Mouse (Mus musculus): Measurements from ENCODE around the gene Gm28053. TPM values are rescaled to one million over a fixed set of nuclear protein-coding genes. Genes with fewer than 3 reads are reported as not detected.

Gene Gm28053
- polyA plus RNA-seq, 1 experiment from 2014 or later = 2.2 TPM

DNA sequence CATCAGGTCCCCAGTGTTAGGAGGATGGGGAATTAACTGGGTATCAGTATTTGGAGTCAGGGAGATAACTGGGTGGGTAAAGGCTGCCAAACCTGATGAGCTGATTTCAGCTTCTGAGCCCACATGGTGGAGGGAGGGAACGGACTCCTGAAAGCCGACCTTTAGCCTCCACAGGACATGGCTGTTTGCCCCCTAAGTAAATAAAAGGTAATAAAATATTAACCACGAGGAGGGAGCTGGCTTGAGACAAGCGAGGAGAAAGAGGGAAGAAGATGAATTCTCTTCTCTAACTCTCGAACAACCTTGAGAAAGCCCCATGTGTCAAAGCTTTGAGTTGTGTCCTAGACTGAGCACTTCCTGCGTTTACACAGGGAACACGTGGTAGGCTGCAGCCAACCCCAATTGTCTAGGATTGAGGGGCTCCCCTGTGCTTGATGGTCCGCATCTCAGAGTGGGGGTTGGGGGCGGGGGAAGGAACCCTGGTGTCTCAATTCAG is 23.4 kb downstream of the Gm28053 start:
- Histone ChIP-seq H3K9me3 (ENCODE audit: control insufficient read depth, low read length) (no peaks in the 10 kb centered on the region), H3K4me3 (ENCODE audit: low read depth, low read length) (no peak overlapping the region), H3K36me3 (ENCODE audit: control insufficient read depth, insufficient read depth, low read length) (no peaks in the 10 kb centered on the region), H3K27me3 (replicated peaks; ENCODE audit: control insufficient read depth, insufficient read depth, low read length) (no peaks in the 10 kb centered on the region), H3K9ac (ENCODE audit: low read depth, low read length) (0 out of 2 replicates have a peak overlapping the region, but pooled peaks have one; percentile 2), H3K4me1 (replicated peaks; ENCODE audit: control insufficient read depth, insufficient read depth, low read length) (peaks cover 12% of the 10 kb centered on the region; the same call in 1 of the 2 replicates), H3K4me2 (peak overlapping the region; percentile 65), H3K27ac (ENCODE audit: low read depth, low read length) (peak overlapping the region; percentile 44; the same call in 1 of the 2 replicates)
- DNase-seq (ENCODE audit: low spot score) (no peak), ATAC-seq (replicated peaks; ENCODE audit: low FRiP score) (no peak; the same call in 1 of the 2 replicates)
- 27% methylated on average over 9 of the region's 9 CpGs for WGBS

DNA sequence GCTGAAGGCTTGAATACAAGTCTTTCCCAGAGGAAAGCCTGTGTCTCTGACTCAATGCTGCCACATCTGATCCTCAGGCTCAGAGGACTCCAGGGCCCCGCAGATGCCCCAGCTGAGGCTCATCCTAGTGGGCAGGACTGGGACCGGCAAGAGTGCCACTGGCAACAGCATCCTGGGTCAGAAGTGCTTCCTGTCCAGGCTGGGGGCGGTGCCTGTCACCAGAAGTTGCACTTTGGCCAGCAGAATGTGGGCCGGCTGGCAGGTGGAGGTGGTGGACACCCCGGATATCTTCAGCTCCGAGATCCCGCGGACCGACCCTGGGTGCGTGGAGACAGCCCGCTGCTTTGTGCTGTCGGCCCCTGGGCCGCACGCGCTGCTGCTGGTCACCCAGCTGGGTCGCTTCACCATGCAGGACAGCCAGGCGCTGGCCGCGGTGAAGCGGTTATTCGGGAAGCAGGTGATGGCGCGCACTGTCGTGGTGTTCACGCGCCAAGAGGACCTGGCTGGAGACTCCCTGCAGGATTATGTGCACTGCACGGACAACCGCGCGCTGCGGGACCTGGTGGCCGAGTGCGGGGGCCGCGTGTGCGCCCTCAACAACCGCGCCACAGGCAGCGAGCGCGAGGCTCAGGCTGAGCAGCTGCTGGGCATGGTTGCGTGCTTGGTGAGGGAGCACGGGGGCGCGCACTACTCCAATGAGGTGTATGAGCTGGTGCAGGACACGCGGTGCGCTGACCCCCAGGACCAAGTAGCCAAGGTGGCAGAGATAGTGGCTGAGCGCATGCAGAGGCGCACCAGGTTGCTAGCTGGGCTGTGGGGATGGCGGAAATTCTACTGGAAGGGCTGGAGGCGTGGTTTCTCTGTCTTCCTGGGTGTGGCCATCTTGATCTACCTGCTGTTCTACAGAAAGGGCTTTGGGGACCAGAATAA is 24.3 kb downstream of the Gm28053 start:
- Histone ChIP-seq H3K4me3 (ENCODE audit: low read depth, low read length) (peak overlapping the region; percentile 43), H3K4me1 (replicated peaks; ENCODE audit: control insufficient read depth, insufficient read depth, low read length) (peaks cover 17% of the 10 kb centered on the region), H3K9me3 (ENCODE audit: control insufficient read depth, low read length) (no peaks in the 10 kb centered on the region), H3K4me2 (peak overlapping the region; percentile 65), H3K27ac (ENCODE audit: low read depth, low read length) (peak overlapping the region; percentile 44; the same call in 1 of the 2 replicates), H3K36me3 (ENCODE audit: control insufficient read depth, insufficient read depth, low read length) (no peaks in the 10 kb centered on the region), H3K27me3 (replicated peaks; ENCODE audit: control insufficient read depth, insufficient read depth, low read length) (no peaks in the 10 kb centered on the region), H3K9ac (ENCODE audit: low read depth, low read length) (peak overlapping the region; percentile 50)
- ATAC-seq (replicated peaks; ENCODE audit: low FRiP score) = peak; percentile 48; the same call in 1 of the 2 replicates
- peak; percentile 43 for DNase-seq (ENCODE audit: low spot score)
- WGBS = 25% methylated on average over 52 of the region's 52 CpGs

DNA sequence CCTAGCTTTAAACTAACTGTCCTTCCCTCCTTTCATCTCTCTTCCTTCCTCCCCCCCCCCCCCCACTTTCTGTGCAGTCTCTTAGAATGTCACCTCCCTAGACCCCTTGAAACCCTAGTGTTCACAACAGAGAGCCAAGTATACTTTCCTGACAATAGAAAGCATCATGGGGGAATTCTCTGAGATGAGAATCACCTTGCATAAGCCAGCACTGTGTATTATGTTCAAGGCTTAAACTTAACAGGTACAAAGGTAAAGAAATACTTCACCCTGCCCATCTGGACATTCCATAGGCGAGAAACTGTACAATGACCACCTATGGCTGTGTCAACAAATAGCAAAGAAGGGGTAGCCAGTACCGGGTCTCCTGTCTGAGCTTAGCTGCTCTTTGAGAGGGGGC is 27.1 kb downstream of the Gm28053 start:
- no peak for ATAC-seq (replicated peaks; ENCODE audit: low FRiP score)
- Histone ChIP-seq H3K9ac (ENCODE audit: low read depth, low read length) (no peak overlapping the region), H3K27me3 (replicated peaks; ENCODE audit: control insufficient read depth, insufficient read depth, low read length) (no peaks in the 10 kb centered on the region), H3K4me3 (ENCODE audit: low read depth, low read length) (no peak overlapping the region), H3K36me3 (ENCODE audit: control insufficient read depth, insufficient read depth, low read length) (no peaks in the 10 kb centered on the region), H3K27ac (ENCODE audit: low read depth, low read length) (0 out of 2 replicates have a peak overlapping the region, but pooled peaks have one; percentile 19), H3K4me1 (replicated peaks; ENCODE audit: control insufficient read depth, insufficient read depth, low read length) (peaks cover 16% of the 10 kb centered on the region), H3K4me2 (peak overlapping the region; percentile 47), H3K9me3 (ENCODE audit: control insufficient read depth, low read length) (no peaks in the 10 kb centered on the region)
- 60% methylated on average over 2 of the region's 2 CpGs for WGBS
- no peak for DNase-seq (ENCODE audit: low spot score)

DNA sequence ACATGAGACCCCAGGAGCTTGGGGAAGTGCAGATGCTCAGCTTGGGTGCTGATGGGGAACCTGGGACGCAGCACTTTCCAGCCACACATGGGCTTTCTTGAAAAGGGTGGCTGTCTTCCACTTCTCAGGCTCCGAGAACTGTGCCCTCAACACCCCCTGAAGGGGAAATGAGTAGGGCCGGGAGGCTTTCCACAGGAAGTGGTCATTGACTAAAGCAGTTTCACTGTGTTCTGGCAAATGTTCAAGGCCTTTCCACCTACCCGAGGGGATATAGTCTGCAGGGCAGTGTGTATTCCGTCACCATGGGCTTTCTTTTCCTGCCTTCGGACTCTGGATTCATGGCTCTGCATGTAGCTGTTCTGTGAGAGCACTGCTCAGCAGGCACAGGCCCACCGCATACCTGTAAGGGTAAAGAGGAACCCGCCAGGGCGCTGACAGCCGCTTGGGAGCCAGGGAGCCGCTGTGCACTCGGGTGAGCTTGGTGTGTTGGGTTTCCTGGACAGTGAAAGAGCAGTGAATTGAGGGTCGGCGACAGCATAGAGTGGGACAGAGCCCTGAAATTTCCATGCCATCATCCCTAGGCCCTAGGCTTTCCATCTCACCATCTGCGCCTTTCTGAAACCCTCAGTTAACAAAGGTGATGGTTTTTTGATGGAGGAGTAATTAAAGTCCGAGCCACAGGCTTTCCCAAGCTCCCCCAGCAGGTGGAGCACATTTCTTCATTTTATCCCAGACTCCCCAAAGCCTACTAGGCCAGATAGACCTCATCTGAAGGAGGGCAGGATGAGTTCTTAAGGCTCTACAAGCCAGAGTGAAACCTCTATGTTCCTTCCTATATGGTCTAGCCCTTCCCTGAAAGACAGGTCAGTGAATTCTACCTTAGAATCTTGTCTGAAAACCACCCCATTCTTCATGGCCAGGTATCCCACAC is 27.8 kb downstream of the Gm28053 start, which contains the start of gene Gimap5:
Gene Gimap5 (plus strand): TSS at position 239 of the 931 bp plus-strand sequence.
- ATAC-seq (replicated peaks; ENCODE audit: low FRiP score) (no peak), DNase-seq (ENCODE audit: low spot score) (peak; percentile 47)
- 0 out of 2 replicates have a peak within 1 kb of the TSS, but pooled peaks have one; percentile 12 for H3K4me3 ChIP-seq (ENCODE audit: low read depth, low read length)
- peaks cover 13% of the 10 kb centered on the region for H3K4me1 ChIP-seq (replicated peaks; ENCODE audit: control insufficient read depth, insufficient read depth, low read length)
- no peaks in the 10 kb centered on the region for H3K27me3 ChIP-seq (replicated peaks; ENCODE audit: control insufficient read depth, insufficient read depth, low read length)
- H3K9ac ChIP-seq (ENCODE audit: low read depth, low read length) = no peak within 1 kb of the TSS
- H3K4me2 ChIP-seq = peak within 1 kb of the TSS; percentile 47
- H3K9me3 ChIP-seq (ENCODE audit: control insufficient read depth, low read length) = no peaks in the 10 kb centered on the region
- H3K36me3 ChIP-seq (ENCODE audit: control insufficient read depth, insufficient read depth, low read length) = no peaks in the 10 kb centered on the region
- 27% methylated on average over 16 of the region's 16 CpGs for WGBS
- peak within 1 kb of the TSS; percentile 19 for H3K27ac ChIP-seq (ENCODE audit: low read depth, low read length)

DNA sequence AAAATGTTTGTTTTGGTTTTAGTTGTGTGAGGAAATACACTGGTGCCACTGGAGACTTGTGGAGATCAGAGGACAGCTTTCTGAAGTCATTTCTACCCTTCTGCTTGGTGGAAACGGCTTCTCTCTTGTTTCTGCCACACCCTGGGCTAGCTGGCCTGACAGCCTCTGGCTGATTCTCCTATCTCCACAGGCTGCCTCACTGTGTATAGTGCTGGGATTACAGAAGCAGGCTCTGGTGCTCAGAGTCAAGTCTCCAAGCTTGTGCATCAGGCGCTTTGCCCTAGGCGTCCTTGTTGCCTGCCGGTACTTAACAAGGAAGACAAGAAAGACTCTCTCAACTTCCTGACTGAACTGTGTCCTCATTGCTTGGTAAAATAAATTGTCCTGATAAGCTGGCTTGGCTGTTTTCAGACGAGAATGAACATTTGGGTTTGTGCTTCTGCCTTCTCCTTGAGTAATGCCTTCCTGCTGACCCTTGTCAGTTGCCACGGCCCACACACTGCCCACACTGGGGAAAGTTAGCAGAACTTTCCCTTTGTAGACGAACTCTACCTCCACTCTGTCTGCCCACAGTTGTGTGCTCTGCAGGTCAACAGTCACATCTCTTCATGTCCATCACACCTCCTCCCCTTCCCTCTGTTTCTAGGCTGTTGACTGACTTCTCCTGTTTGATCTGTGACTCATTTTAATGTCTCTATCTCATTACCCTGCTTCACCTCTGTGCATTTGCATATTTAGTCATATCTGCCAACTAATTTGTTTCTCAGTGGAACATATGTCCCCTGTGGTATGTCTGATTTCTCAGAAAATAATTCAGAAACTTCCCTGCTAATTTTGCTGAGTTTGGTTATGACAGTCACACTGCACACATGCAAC is 28.9 kb downstream of the Gm28053 start:
- H3K9ac ChIP-seq (ENCODE audit: low read depth, low read length) = no peak overlapping the region
- H3K27me3 ChIP-seq (replicated peaks; ENCODE audit: control insufficient read depth, insufficient read depth, low read length) = no peaks in the 10 kb centered on the region
- H3K4me2 ChIP-seq = 0 out of 2 replicates have a peak overlapping the region, but pooled peaks have one; percentile 20
- no peaks in the 10 kb centered on the region for H3K9me3 ChIP-seq (ENCODE audit: control insufficient read depth, low read length)
- ATAC-seq (replicated peaks; ENCODE audit: low FRiP score) (no peak; the same call in 1 of the 2 replicates), DNase-seq (ENCODE audit: low spot score) (no peak)
- no peaks in the 10 kb centered on the region for H3K36me3 ChIP-seq (ENCODE audit: control insufficient read depth, insufficient read depth, low read length)
- peaks cover 11% of the 10 kb centered on the region for H3K4me1 ChIP-seq (replicated peaks; ENCODE audit: control insufficient read depth, insufficient read depth, low read length)
- WGBS = 33% methylated on average over 7 of the region's 7 CpGs
- no peak overlapping the region for H3K27ac ChIP-seq (ENCODE audit: low read depth, low read length)
- no peak overlapping the region for H3K4me3 ChIP-seq (ENCODE audit: low read depth, low read length)

DNA sequence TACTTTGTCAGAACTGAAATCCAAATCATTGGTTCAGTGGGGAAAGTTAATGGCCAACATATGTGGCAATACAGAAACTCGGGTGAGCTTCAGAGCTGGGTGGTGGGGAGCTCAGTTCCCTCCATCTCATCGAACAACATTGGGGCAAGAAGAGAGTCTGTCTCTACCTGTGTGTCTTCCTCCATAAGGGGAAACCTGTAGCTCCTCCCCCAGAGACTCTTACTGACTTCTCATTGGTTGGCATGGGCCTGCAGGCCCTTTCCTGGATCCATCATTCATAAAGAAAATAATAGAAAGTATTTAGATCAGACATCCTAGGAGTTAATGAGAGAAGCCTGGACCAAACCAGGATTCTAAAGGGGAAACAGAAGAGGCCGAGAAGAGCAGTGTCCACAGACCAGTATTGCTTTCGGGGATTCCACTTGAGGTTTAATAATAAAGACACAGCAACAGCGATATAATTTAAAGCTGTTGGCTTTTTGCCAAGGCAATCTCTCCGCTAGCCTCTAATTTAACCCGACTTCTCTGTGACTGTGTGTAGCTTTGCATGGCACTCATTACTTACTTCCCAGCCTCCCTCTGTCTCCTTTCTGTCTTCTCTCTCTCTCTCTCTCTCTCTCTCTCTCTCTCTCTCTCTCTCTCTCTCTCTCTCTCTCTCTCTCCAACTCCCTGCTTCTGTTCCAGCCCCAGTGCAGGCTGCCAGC is 45.3 kb downstream of the Gm28053 start:
- WGBS = 83% methylated on average over 7 of the region's 7 CpGs
- no peak for DNase-seq (ENCODE audit: low spot score)

DNA sequence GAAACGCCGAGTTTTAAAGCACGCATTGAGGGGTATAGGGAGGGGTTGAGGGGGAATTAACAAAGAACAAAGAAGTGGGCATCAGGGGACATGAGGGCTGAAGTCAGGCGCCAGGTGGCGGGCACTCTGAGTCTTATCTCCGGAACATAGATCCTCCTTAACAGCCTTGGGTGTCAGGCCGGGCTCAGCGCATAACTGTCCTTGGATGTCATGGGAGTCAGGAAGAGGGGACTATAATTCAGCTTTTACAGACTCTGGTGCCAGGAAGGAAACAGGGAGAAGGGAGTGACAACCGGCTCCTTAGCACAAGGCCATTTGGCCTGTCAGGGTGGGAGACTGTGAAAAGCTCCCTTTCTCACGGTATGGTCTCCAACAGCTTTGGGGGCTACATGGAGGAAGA is 46.1 kb downstream of the Gm28053 start:
- Histone ChIP-seq H3K36me3 (ENCODE audit: control insufficient read depth, insufficient read depth, low read length) (no peaks in the 10 kb centered on the region), H3K27ac (ENCODE audit: low read depth, low read length) (no peak overlapping the region), H3K27me3 (replicated peaks; ENCODE audit: control insufficient read depth, insufficient read depth, low read length) (no peaks in the 10 kb centered on the region), H3K4me1 (replicated peaks; ENCODE audit: control insufficient read depth, insufficient read depth, low read length) (no peaks in the 10 kb centered on the region), H3K9ac (ENCODE audit: low read depth, low read length) (no peak overlapping the region), H3K4me3 (ENCODE audit: low read depth, low read length) (no peak overlapping the region), H3K9me3 (ENCODE audit: control insufficient read depth, low read length) (no peaks in the 10 kb centered on the region), H3K4me2 (no peak overlapping the region)
- DNase-seq (ENCODE audit: low spot score) (no peak), ATAC-seq (replicated peaks; ENCODE audit: low FRiP score) (no peak)
- WGBS = 93% methylated on average over 10 of the region's 10 CpGs

More for the DNA sequence above, 45.3 kb downstream of the Gm28053 start:
- no peaks in the 10 kb centered on the region for H3K36me3 ChIP-seq (ENCODE audit: control insufficient read depth, insufficient read depth, low read length)
- H3K9ac ChIP-seq (ENCODE audit: low read depth, low read length) = no peak overlapping the region
- H3K27ac ChIP-seq (ENCODE audit: low read depth, low read length) = no peak overlapping the region
- no peaks in the 10 kb centered on the region for H3K4me1 ChIP-seq (replicated peaks; ENCODE audit: control insufficient read depth, insufficient read depth, low read length)
- no peaks in the 10 kb centered on the region for H3K9me3 ChIP-seq (ENCODE audit: control insufficient read depth, low read length)
- no peak overlapping the region for H3K4me3 ChIP-seq (ENCODE audit: low read depth, low read length)
- no peaks in the 10 kb centered on the region for H3K27me3 ChIP-seq (replicated peaks; ENCODE audit: control insufficient read depth, insufficient read depth, low read length)
- no peak for ATAC-seq (replicated peaks; ENCODE audit: low FRiP score)
- H3K4me2 ChIP-seq = no peak overlapping the region

Data from liver, embryonic 11.5 days (tissue).